Mouse (Mus musculus) C2C12 (cell line): ENCODE data around the gene Ntn3. TPM values are rescaled to one million over a fixed set of nuclear protein-coding genes. Genes with fewer than 3 reads are reported as not detected.
A peak's percentile ranks its signal among the peaks of the same experiment; 100 is the strongest.

Source experiments
- H3K27me3 ChIP-seq: one replicate; pipeline ENCODE4 v1.6.1; 2011; ENCODE audit not compliant: control insufficient read depth, insufficient read depth, insufficient read length
- H3K36me3 ChIP-seq: one replicate; pipeline ENCODE4 v1.6.1; 2011; ENCODE audit not compliant: control insufficient read depth, insufficient read depth
- H3K4me3 ChIP-seq: one replicate; pipeline ENCODE4 v1.5.1; 2011; ENCODE audit warnings: mild to moderate bottlenecking, control low read depth; ENCODE audit not compliant: poor library complexity, insufficient read depth, severe bottlenecking
- H3K79me2 ChIP-seq: one replicate; pipeline ENCODE4 v1.6.1; 2011; ENCODE audit not compliant: control insufficient read depth, insufficient read depth
- H3K79me3 ChIP-seq: one replicate; pipeline ENCODE4 v1.6.1; 2011; ENCODE audit warnings: low read depth, control low read depth
- H3ac ChIP-seq: one replicate; pipeline ENCODE3; 2011; ENCODE audit warnings: low read depth; ENCODE audit not compliant: control insufficient read depth, insufficient read length
- CEBPB ChIP-seq: IDR thresholded peaks from one replicate; pipeline ENCODE4 v1.6.1; 2011; ENCODE audit warnings: low read depth, mild to moderate bottlenecking, control low read depth, moderate library complexity
- CTCF ChIP-seq: IDR thresholded peaks from one replicate; pipeline ENCODE4 v1.5.1; 2011; ENCODE audit not compliant: control insufficient read depth, insufficient read depth, insufficient read length
- FOSL1 ChIP-seq: IDR thresholded peaks from one replicate; pipeline ENCODE4 v1.8.0; 2011; ENCODE audit warnings: mild to moderate bottlenecking, low read length; ENCODE audit not compliant: poor library complexity, insufficient read depth, severe bottlenecking
- MAX ChIP-seq: IDR thresholded peaks from one replicate; pipeline ENCODE4 v1.6.1; 2011; ENCODE audit warnings: mild to moderate bottlenecking, control low read depth
- MYOD1 ChIP-seq: IDR thresholded peaks from one replicate; pipeline ENCODE4 v1.6.1; 2011; ENCODE audit warnings: low read depth; ENCODE audit not compliant: control insufficient read depth, insufficient read length
- MYOG ChIP-seq: IDR thresholded peaks from one replicate; pipeline ENCODE4 v1.6.1; 2011; ENCODE audit not compliant: control insufficient read depth, insufficient read length; ENCODE audit errors: extremely low read depth
- USF1 ChIP-seq: IDR thresholded peaks from one replicate; pipeline ENCODE4 v1.6.1; 2011; ENCODE audit warnings: low read depth, mild to moderate bottlenecking, control low read depth, moderate library complexity
- polyA plus RNA-seq: library from polyadenylated mRNA; unstranded; fragments of >200 nt; fragmentation: generic; extraction: Trizol; gene quantifications from one replicate; pipeline ENCODE4 v1.2.1, GENCODE M21; 2012; ENCODE audit warnings: missing spikeins

Gene Ntn3
- polyA plus RNA-seq, 1 experiment: 0.26 TPM

GRCm38 (mm10) chr17:24164566-24165259, 44.6 kb downstream of the Ntn3 start:
- Histone ChIP-seq H3K79me3 (peaks cover 31% of the 10 kb centered on the region), H3K36me3 (peaks cover 22% of the 10 kb centered on the region), H3K27me3 (no peaks in the 10 kb centered on the region), H3K4me3 (no peak overlapping the region), H3ac (no peak overlapping the region), H3K79me2 (peaks cover 59% of the 10 kb centered on the region)
- TF ChIP-seq CEBPB (no peak), FOSL1 (no peak), CTCF (no peak), MYOG (no peak), MYOD1 (no peak), MAX (no peak), USF1 (no peak)

- peaks cover 51% of the 10 kb centered on the region for H3K79me2 ChIP-seq
- H3K27me3 ChIP-seq: no peaks in the 10 kb centered on the region
- peaks cover 22% of the 10 kb centered on the region for H3K36me3 ChIP-seq
- H3K79me3 ChIP-seq: peaks cover 25% of the 10 kb centered on the region
- peak within 1 kb of the TSS; percentile 87 for H3ac ChIP-seq
- TF ChIP-seq USF1 (peak; percentile 87), MAX (peak; percentile 17), CTCF (no peak)
- H3K4me3 ChIP-seq: peak within 1 kb of the TSS; percentile 48
Measured at GRCm38 (mm10) chr17:24163176-24163962, 46.0 kb downstream of the Ntn3 start, which contains the start of gene Amdhd2. Gene Amdhd2, minus strand, starts transcription at chr17:24163766.

GRCm38 (mm10) chr17:24162584-24163175, 46.7 kb downstream of the Ntn3 start:
- H3ac ChIP-seq: peak overlapping the region; percentile 87
- H3K36me3 ChIP-seq: peaks cover 20% of the 10 kb centered on the region
- peaks cover 18% of the 10 kb centered on the region for H3K79me3 ChIP-seq
- peak overlapping the region; percentile 48 for H3K4me3 ChIP-seq
- TF ChIP-seq FOSL1: no peak
- no peak for TF ChIP-seq USF1
- TF ChIP-seq MAX: no peak
- no peak for TF ChIP-seq MYOG
- no peak for TF ChIP-seq CEBPB
- no peaks in the 10 kb centered on the region for H3K27me3 ChIP-seq
- H3K79me2 ChIP-seq: peaks cover 44% of the 10 kb centered on the region

GRCm38 (mm10) chr17:24161466-24161865, 47.9 kb downstream of the Ntn3 start:
- peaks cover 6% of the 10 kb centered on the region for H3K79me3 ChIP-seq
- H3K27me3 ChIP-seq: no peaks in the 10 kb centered on the region
- no peak overlapping the region for H3K4me3 ChIP-seq
- no peak for TF ChIP-seq MYOD1
- no peak for TF ChIP-seq MYOG
- no peak for TF ChIP-seq CTCF
- TF ChIP-seq USF1: no peak
- no peak for TF ChIP-seq MAX
- TF ChIP-seq FOSL1: no peak
- TF ChIP-seq CEBPB: no peak
- H3K36me3 ChIP-seq: peaks cover 14% of the 10 kb centered on the region
- peaks cover 32% of the 10 kb centered on the region for H3K79me2 ChIP-seq
- H3ac ChIP-seq: no peak overlapping the region

GRCm38 (mm10) chr17:24157526-24157925, 51.8 kb downstream of the Ntn3 start:
- no peak overlapping the region for H3ac ChIP-seq
- H3K4me3 ChIP-seq: no peak overlapping the region
- H3K79me3 ChIP-seq: no peaks in the 10 kb centered on the region
- no peaks in the 10 kb centered on the region for H3K27me3 ChIP-seq
- H3K79me2 ChIP-seq: peaks cover 10% of the 10 kb centered on the region
- TF ChIP-seq USF1 (no peak), MYOG (no peak), FOSL1 (no peak), MAX (no peak), CEBPB (no peak), CTCF (no peak), MYOD1 (no peak)
- peaks cover 4% of the 10 kb centered on the region for H3K36me3 ChIP-seq

GRCm38 (mm10) chr17:24157121-24157520, 52.2 kb downstream of the Ntn3 start:
- H3K79me3 ChIP-seq: no peaks in the 10 kb centered on the region
- H3K27me3 ChIP-seq: no peaks in the 10 kb centered on the region
- peaks cover 6% of the 10 kb centered on the region for H3K79me2 ChIP-seq
- no peak overlapping the region for H3ac ChIP-seq
- H3K4me3 ChIP-seq: no peak overlapping the region
- TF ChIP-seq CTCF (no peak), MAX (no peak)
- peaks cover 4% of the 10 kb centered on the region for H3K36me3 ChIP-seq
